Mouse (Mus musculus) splenic B cell, adult 2 months (primary cell): ENCODE results near the gene Selenos.

ENCODE experiments used
- DNase-seq: peaks from one replicate; pipeline ENCODE4 v3.0.0-alpha.2; 2011; ENCODE audit warnings: low read depth, low spot score
- H3K27me3 ChIP-seq: 2 replicates; pipeline ENCODE4 v1.6.1; 2012; ENCODE audit warnings: mild to moderate bottlenecking, low read length, moderate library complexity, mixed read lengths; ENCODE audit not compliant: control insufficient read depth, poor library complexity, insufficient read depth, severe bottlenecking
- H3K36me3 ChIP-seq: 2 replicates; pipeline ENCODE4 v1.6.1; 2012; ENCODE audit warnings: mild to moderate bottlenecking, low read length, moderate library complexity, mixed read lengths; ENCODE audit not compliant: control insufficient read depth, poor library complexity, insufficient read depth, severe bottlenecking

Gene Selenos

GRCm38 (mm10) chr7:66060066-66060956 is 19.1 kb upstream of the Selenos start:
- Histone ChIP-seq H3K36me3 (peaks cover 5% of the 10 kb centered on the region), H3K27me3 (no peaks in the 10 kb centered on the region)
- DNase-seq: peak; percentile 86

- DNase-seq: no peak
- no peaks in the 10 kb centered on the region for H3K27me3 ChIP-seq
These were observed 18.4 kb upstream of the Selenos start for GRCm38 (mm10) chr7:66061057-66061456.

GRCm38 (mm10) chr7:66076411-66076810 is 3.0 kb upstream of the Selenos start:
- Histone ChIP-seq H3K27me3 (no peaks in the 10 kb centered on the region), H3K36me3 (peaks cover 1% of the 10 kb centered on the region; the same call in 1 of the 2 replicates)
- no peak for DNase-seq

More at GRCm38 (mm10) chr7:66061057-66061456, 18.4 kb upstream of the Selenos start:
- peaks cover 7% of the 10 kb centered on the region for H3K36me3 ChIP-seq

- Histone ChIP-seq H3K36me3 (peaks cover 9% of the 10 kb centered on the region), H3K27me3 (no peaks in the 10 kb centered on the region)
- peak; percentile 16 for DNase-seq
These were observed 773 bp downstream of the Selenos start for GRCm38 (mm10) chr7:66080231-66080613.

- no peak for DNase-seq
- H3K36me3 ChIP-seq: peaks cover 29% of the 10 kb centered on the region
- H3K27me3 ChIP-seq: no peaks in the 10 kb centered on the region
These were observed 4.3 kb downstream of the Selenos start for GRCm38 (mm10) chr7:66083757-66084156.

- Histone ChIP-seq H3K27me3 (no peaks in the 10 kb centered on the region), H3K36me3 (peaks cover 31% of the 10 kb centered on the region)
- DNase-seq: no peak
These were observed 5.1 kb downstream of the Selenos start for GRCm38 (mm10) chr7:66084546-66084945.

GRCm38 (mm10) chr7:66087652-66088051 is 8.2 kb downstream of the Selenos start:
- Histone ChIP-seq H3K27me3 (no peaks in the 10 kb centered on the region), H3K36me3 (peaks cover 33% of the 10 kb centered on the region)
- DNase-seq: no peak

GRCm38 (mm10) chr7:66088077-66088476 is 8.6 kb downstream of the Selenos start:
- Histone ChIP-seq H3K27me3 (no peaks in the 10 kb centered on the region), H3K36me3 (peaks cover 30% of the 10 kb centered on the region)
- no peak for DNase-seq

GRCm38 (mm10) chr7:66090676-66091190 is 11.3 kb downstream of the Selenos start:
- no peaks in the 10 kb centered on the region for H3K27me3 ChIP-seq
- H3K36me3 ChIP-seq: peaks cover 24% of the 10 kb centered on the region
- DNase-seq: no peak

- no peak for DNase-seq
- Histone ChIP-seq H3K36me3 (peaks cover 21% of the 10 kb centered on the region), H3K27me3 (no peaks in the 10 kb centered on the region)
These were observed 12.1 kb downstream of the Selenos start for GRCm38 (mm10) chr7:66091553-66091952.

- H3K36me3 ChIP-seq: peaks cover 14% of the 10 kb centered on the region
- DNase-seq: no peak
- H3K27me3 ChIP-seq: no peaks in the 10 kb centered on the region
These were observed 13.2 kb downstream of the Selenos start for GRCm38 (mm10) chr7:66092656-66093055.

- DNase-seq: no peak
- H3K27me3 ChIP-seq: no peaks in the 10 kb centered on the region
- H3K36me3 ChIP-seq: peaks cover 5% of the 10 kb centered on the region; the same call in 1 of the 2 replicates
These were observed 14.7 kb downstream of the Selenos start for GRCm38 (mm10) chr7:66094141-66094540.

GRCm38 (mm10) chr7:66098803-66099202 is 19.4 kb downstream of the Selenos start:
- no peaks in the 10 kb centered on the region for H3K36me3 ChIP-seq
- no peak for DNase-seq
- H3K27me3 ChIP-seq: no peaks in the 10 kb centered on the region

GRCm38 (mm10) chr7:66101866-66102265 is 22.4 kb downstream of the Selenos start:
- Histone ChIP-seq H3K27me3 (no peaks in the 10 kb centered on the region), H3K36me3 (no peaks in the 10 kb centered on the region)
- peak; percentile 81 for DNase-seq

- DNase-seq: no peak
- H3K36me3 ChIP-seq: no peaks in the 10 kb centered on the region
- H3K27me3 ChIP-seq: no peaks in the 10 kb centered on the region
These were observed 25.1 kb downstream of the Selenos start for GRCm38 (mm10) chr7:66104531-66104930.
